Mouse (Mus musculus) kidney, postnatal 0 days (tissue): ENCODE measurements around the gene Gm9602. TPM values are rescaled to one million over a fixed set of nuclear protein-coding genes. Genes with fewer than 3 reads are reported as not detected.
"Not testable (repeated sequence)": the region's sequence is repeated elsewhere in the genome, so short reads cannot be mapped to it uniquely, and the experiment has no call there.

Experiments
- ATAC-seq: fragments of 200-750 bp; cut with Nextera tagmentation; replicated peaks from 2 replicates; pipeline ENCODE4 v1.8.0; 2017; ENCODE audit warnings: low read depth, moderate number of reproducible peaks, moderate TSS enrichment, moderate library complexity; ENCODE audit not compliant: low FRiP score
- DNase-seq: peaks from one replicate; pipeline ENCODE4 v3.0.0-alpha.2; 2016; ENCODE audit warnings: low spot score
- H3K27ac ChIP-seq: fragments of 300-500 bp; sonication (generic); 2 replicates; pipeline ENCODE4 v1.5.1; 2014; ENCODE audit warnings: mild to moderate bottlenecking
- H3K27me3 ChIP-seq: fragments of 300-500 bp; sonication (generic); 2 replicates; pipeline ENCODE4 v1.6.1; 2014; ENCODE audit warnings: low read length, mixed read lengths; ENCODE audit not compliant: insufficient read depth
- H3K36me3 ChIP-seq: fragments of 300-500 bp; sonication (generic); 2 replicates; pipeline ENCODE4 v1.6.1; 2014; ENCODE audit warnings: low read length, mixed read lengths; ENCODE audit not compliant: insufficient read depth
- H3K4me1 ChIP-seq: fragments of 300-500 bp; sonication (generic); replicated peaks from 2 replicates; pipeline ENCODE4 v1.6.1; 2014; ENCODE audit warnings: antibody characterized with exemption, low read length, mixed read lengths; ENCODE audit not compliant: insufficient read depth
- H3K4me2 ChIP-seq: fragments of 300-500 bp; sonication (generic); 2 replicates; pipeline ENCODE4 v1.6.1; 2014; ENCODE audit warnings: mild to moderate bottlenecking, low read length, moderate library complexity, mixed read lengths
- H3K4me3 ChIP-seq: fragments of 300-500 bp; sonication (generic); replicated peaks from 2 replicates; pipeline ENCODE4 v1.5.1; 2014; ENCODE audit warnings: low read depth, low read length
- H3K9ac ChIP-seq: fragments of 300-500 bp; sonication (generic); 2 replicates; pipeline ENCODE4 v1.6.1; 2014; ENCODE audit warnings: low read depth, low read length
- H3K9me3 ChIP-seq: fragments of 300-500 bp; sonication (generic); replicated peaks from 2 replicates; pipeline ENCODE4 v1.6.1; 2016; ENCODE audit warnings: low read length, inconsistent platforms, mixed read lengths
- WGBS: fragments of 180-500 bp; shearing (Covaris S2); extraction: QIAGEN DNeasy Blood & Tissue Kit; methylation state at CpG from one replicate; pipeline ENCODE4 v1.1.7; 2014; 5-methylcytosine and 5-hydroxymethylcytosine counted together
- polyA plus RNA-seq: library from polyadenylated mRNA; unstranded; fragments of >200 nt; fragmentation: Nextera tagmentation; extraction: Ambion mirVana; gene quantifications from 2 replicates; pipeline ENCODE4 v1.2.1, GENCODE M21; 2015

Gene Gm9602
- polyA plus RNA-seq = not detected in 2 replicates

GRCm38 (mm10) chr14:4776037-4776436 is at the start of gene Gm9602:
Gene Gm9602, plus strand, starts transcription at chr14:4776337.
- not testable (repeated sequence) for DNase-seq, H3K4me3 ChIP-seq, H3K36me3 ChIP-seq, H3K4me2 ChIP-seq, H3K9me3 ChIP-seq, H3K9ac ChIP-seq, H3K4me1 ChIP-seq, H3K27ac ChIP-seq, ATAC-seq, H3K27me3 ChIP-seq
- 60% methylated on average over 1 of the region's 2 CpGs for WGBS

- H3K27me3 ChIP-seq, H3K36me3 ChIP-seq, ATAC-seq, H3K4me2 ChIP-seq, H3K4me1 ChIP-seq, H3K9me3 ChIP-seq, H3K9ac ChIP-seq, DNase-seq, H3K4me3 ChIP-seq, H3K27ac ChIP-seq: not testable (repeated sequence)
- WGBS = 89% methylated on average over 6 of the region's 6 CpGs
Observed at GRCm38 (mm10) chr14:4806421-4806820, 30.3 kb downstream of the Gm9602 start.

- not testable (repeated sequence) for ATAC-seq, H3K36me3 ChIP-seq
Observed at GRCm38 (mm10) chr14:4821950-4822349, 45.8 kb downstream of the Gm9602 start.

More at GRCm38 (mm10) chr14:4821950-4822349, 45.8 kb downstream of the Gm9602 start:
- H3K4me2 ChIP-seq, H3K9me3 ChIP-seq, H3K4me3 ChIP-seq, H3K27me3 ChIP-seq, DNase-seq, H3K9ac ChIP-seq, H3K27ac ChIP-seq, H3K4me1 ChIP-seq: not testable (repeated sequence)
- WGBS = 85% methylated on average over 4 of the region's 7 CpGs

Other genes with a start within 250 kb of the Gm9602 start
- gene Gm3047, start 220.9 kb upstream of the Gm9602 start, polyA plus RNA-seq = not detected in 2 replicates
- not detected in 2 replicates for gene Gm8159, start 144.0 kb upstream of the Gm9602 start, polyA plus RNA-seq
- not detected in 2 replicates for gene Gm3239, start 112.1 kb upstream of the Gm9602 start, polyA plus RNA-seq
- not detected in 2 replicates for gene Gm7876, start 67.1 kb upstream of the Gm9602 start, polyA plus RNA-seq
- 0.13 and 0.16 TPM in 2 replicates for gene Gm3252, start 49.6 kb upstream of the Gm9602 start, polyA plus RNA-seq
- gene Gm3269, start 61.8 kb downstream of the Gm9602 start, polyA plus RNA-seq = not detected in 2 replicates
- gene Gm3264, start 79.2 kb downstream of the Gm9602 start, polyA plus RNA-seq = 0.17 TPM in 1 of 2 replicates, not detected in the other
- not detected in 2 replicates for gene Gm3278, start 116.1 kb downstream of the Gm9602 start, polyA plus RNA-seq
- not detected in 2 replicates for gene Gm8297, start 207.6 kb downstream of the Gm9602 start, polyA plus RNA-seq
- not detected in 2 replicates for gene Gm3298, start 239.6 kb downstream of the Gm9602 start, polyA plus RNA-seq